Mouse (Mus musculus): Measurements from ENCODE around the gene Vtcn1.

DNA sequence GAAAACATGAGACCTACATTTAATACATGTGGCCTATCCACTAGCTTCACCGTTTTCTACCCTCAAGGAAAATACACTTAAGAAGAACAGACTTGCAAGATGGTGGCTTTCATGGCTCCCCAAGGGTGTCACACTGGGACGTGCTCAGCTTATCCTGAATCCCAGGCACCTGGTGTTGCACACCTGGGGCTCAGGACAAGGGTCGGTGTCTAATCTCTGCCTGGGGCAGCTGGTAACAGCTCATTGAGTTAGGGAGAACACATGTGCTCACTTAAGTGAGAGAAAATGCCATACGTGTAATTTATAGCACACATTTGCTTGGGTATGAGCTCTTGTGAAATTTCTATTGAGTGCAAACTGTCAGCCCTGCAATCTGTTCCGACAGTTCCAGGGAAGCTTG, 19.1 kb downstream of the Vtcn1 start:
- TF ChIP-seq CTCF (IDR thresholded peaks at IDR 0.05; ENCODE audit: control insufficient read depth, insufficient read depth, low read length) (no peak), POLR2A (IDR thresholded peaks at IDR 0.05; ENCODE audit: borderline replicate concordance, control insufficient read depth, low read depth, low read length) (no peak)

All from bone marrow, adult 2 months (tissue).